23 mouse cellular contexts compared by ENCODE assay signal in genomic region chr14:26552853-26553252, GRCm38 (mm10).
"Had no signal": no experiment of that assay in that cellular context is flagged by ENCODE, and none has a peak within 500 bp of the region (broad histone marks: within the 10 kb centered on the region; RNA-seq: fewer than 3 reads in every experiment).

No protein-coding gene starts in this region.

- DNase-seq: gastrocnemius, postnatal 14 days; gastrocnemius, postnatal 36 days; heart, adult 2 months; heart, postnatal 14 days; heart, postnatal 36 days; kidney, adult 11 months; kidney, adult 2 months; kidney, adult 9 months; kidney, postnatal 14 days; kidney, postnatal 4 days; liver; liver, embryonic 13.5 days had no signal

- H3K27me3 ChIP-seq: heart, embryonic 13.5 days; heart, embryonic 15.5 days; hindbrain, embryonic 13.5 days; hindbrain, embryonic 15.5 days; kidney, embryonic 15.5 days; limb, embryonic 12.5 days; liver, embryonic 13.5 days had no signal

- ATAC-seq: hindbrain, postnatal 0 days; intestine, embryonic 16.5 days had no signal

- H3K4me3 ChIP-seq: heart, adult 2 months; heart, embryonic 13.5 days; heart, embryonic 15.5 days; hindbrain, embryonic 13.5 days; hindbrain, embryonic 15.5 days; kidney, embryonic 15.5 days; layer of hippocampus, adult 2 months; left cerebral cortex, adult 2 months; limb, embryonic 10.5 days; limb, embryonic 12.5 days; liver, embryonic 13.5 days had no signal

- H3K36me3 ChIP-seq: heart, embryonic 13.5 days; heart, embryonic 15.5 days; hindbrain, embryonic 13.5 days; hindbrain, embryonic 15.5 days; kidney, embryonic 15.5 days; limb, embryonic 10.5 days; limb, embryonic 12.5 days; liver, embryonic 13.5 days had no signal

- H3K4me1 ChIP-seq: heart, embryonic 15.5 days; hindbrain, embryonic 13.5 days; hindbrain, embryonic 15.5 days; limb, embryonic 12.5 days had no signal

- H3K9me3 ChIP-seq: heart, embryonic 13.5 days; heart, embryonic 15.5 days; hindbrain, embryonic 13.5 days; hindbrain, embryonic 15.5 days; kidney, embryonic 15.5 days; limb, embryonic 10.5 days; limb, embryonic 12.5 days; liver, embryonic 13.5 days had no signal
